Mouse (Mus musculus): ENCODE measurements around the gene Arfgap2.
"Not testable (repeated sequence)": the region's sequence is repeated elsewhere in the genome, so short reads cannot be mapped to it uniquely, and the experiment has no call there.

The Arfgap2 gene

DNA sequence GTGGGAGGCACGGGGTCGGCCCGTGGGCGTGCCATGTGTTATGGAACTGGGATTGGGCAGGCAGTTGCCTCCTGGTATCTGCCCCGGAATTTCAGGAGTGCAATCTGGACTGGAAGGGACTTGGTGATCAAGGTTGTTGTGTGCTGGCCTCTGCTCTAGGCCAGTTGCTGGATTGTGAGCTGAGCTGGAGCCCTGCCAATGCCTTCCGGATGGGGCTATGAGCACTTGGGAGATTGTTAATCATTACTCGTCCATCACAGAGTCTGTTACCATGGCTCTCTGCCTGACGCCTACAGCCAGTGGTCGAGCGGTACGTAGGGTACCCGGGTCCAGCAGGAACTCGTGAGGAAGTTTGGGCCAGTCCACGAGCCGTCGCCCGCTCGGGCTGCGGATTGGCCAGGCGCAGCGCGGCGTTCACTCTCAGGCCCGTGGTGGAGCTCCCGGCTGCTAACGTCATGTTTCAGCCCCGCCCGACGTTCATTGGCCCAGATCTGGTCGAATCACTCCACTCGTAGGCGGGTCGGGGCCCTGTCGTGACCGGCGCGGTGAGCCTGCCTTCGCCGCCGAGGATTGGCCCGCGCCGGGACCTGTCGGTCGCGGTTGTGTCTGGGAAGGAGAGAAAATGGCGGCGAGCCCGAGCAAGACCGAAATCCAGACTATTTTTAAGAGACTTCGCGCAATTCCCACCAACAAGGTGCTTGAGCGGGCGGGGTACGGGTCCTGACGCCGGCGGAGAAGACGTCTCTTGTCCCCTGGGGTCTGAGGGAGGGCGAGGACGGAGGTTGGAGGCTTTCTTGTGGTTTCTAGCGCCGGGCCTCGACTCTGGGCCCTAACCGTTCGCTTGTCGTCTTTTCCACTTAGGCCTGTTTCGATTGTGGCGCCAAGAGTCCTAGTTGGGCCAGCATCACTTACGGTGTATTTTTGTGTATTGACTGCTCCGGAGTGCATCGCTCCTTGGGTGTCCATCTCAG is at the start of gene Arfgap2:
Gene Arfgap2 (plus strand): TSS at position 264 of the 971 bp plus-strand sequence.
- peak; percentile 97 for DNase-seq (ENCODE audit: low read depth, low spot score)

DNA sequence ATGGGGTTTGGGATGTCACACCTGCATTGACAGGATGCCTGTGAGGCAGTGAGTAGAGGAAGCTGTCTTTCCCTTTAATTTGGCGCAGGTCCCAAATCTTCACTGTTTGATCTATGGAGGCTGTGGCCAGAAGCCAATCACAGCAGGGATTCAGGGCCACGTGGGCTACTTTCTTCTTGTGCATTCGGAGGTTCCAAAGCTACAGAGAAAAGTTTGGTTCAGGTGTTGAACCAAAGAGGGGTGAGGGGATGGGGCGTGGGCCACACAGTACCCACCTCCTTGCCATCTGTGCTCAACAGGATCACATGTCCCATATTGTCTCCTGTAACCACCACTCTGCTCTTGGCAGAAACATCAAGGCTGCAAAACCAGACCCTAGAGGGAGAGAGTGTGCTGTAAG is 47.7 kb upstream of the Arfgap2 start:
- DNase-seq (ENCODE audit: low read depth, low spot score), result no peak

DNA sequence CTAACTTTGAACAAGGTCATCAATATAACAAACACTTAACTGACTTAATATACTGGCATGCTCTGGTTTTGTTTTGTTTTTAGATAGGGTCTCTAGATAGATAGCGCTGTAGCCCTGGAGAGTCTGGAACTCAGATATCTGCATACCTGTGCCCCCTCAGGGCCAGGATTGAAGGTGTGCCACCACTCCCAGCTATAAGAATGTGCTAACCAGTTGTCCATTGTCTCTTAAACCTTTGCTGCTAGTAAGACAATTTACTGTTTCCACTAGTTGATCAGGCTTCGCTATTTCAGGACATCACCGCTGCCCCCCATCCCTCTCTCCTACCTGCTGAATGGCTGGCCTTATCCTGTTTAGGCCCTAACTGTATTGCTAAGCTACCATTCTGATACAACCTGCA is 44.3 kb upstream of the Arfgap2 start:
- no peak for DNase-seq (ENCODE audit: low read depth, low spot score)

DNA sequence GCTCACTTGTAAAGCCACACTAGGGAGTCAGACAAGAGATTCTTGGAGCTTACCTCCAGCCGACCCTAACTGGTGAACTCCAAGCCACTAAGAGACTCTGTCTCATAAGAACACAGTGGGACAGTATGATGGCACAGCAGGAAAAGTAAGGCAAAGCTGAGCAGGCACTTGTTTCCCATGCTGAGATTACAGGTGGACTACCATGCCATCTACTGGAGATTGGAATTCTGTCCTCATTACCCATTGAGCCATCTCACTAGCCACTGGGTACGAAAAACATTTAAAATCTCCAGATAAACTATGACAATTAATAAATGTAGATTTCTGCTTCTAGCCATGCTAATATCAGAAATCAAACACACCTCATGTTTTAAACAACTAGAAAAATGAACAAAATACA is 41.2 kb upstream of the Arfgap2 start:
- DNase-seq (ENCODE audit: low read depth, low spot score), result no peak

DNA sequence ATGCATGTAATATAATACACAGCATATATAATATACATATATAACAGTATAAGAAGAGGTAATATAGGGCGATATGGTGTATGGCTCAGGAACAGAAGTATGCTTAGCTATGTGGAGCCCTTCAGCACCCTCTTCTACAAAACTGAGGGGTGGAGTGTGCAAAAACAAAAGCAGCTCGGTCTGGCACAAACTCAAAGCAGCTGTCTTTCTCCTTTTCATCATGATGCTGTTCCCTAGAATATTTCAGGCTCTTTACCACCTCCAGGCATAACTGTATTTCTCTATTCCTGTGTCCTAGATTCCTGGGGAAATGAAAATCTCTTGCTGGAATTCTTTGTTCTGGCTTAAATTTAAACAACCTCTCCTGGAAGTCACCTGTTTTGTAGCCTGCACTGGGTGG is 35.0 kb upstream of the Arfgap2 start:
- no peak for DNase-seq (ENCODE audit: low read depth, low spot score)

DNA sequence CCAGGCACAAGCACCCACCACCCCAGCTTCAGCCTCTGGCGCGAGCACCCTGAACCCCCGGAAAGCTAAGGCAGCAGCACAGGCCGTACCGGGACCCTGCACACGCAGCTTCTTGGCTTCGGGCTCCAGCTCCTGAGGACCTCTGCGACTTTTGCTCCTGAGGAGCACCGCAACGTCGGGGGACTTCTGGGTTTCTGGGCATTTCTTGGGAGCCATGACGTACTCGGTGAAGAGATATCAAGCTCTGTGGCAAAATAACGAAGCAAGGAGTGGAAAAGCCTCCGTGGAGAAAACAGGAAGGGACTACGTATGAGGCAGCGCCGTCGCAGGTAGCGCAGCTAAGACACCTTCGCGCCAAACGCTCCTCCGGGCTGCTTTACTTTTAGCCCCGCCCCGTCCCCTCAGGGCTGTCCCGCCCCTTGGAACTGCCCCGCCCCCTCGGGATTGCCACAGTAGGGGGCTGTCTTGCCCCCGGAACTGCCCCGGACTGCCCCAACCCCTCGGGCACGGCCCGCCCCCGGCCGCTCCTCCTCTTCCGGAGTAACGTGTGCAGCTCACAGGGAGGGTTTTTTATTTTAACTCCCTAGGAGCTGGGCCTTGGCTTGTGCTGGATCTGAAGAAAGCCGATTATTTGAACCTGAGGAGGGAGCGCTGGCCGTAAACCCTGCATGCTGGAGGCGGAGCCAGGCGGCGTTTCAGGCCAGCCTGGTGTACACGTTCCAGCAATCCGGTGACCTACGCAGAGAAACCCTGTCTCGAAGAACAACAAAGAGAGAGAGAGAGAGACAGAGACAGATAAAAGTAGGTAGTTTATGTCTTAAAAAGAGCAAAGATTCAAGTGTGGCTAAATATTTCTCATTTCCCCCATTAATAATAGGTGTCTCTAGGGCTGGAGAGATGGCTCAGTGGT is 27.9 kb upstream of the Arfgap2 start, which contains the start of gene Ddb2:
Gene Ddb2 (minus strand): TSS at position 382 of the 910 bp plus-strand sequence.
- peak; percentile 91 for DNase-seq (ENCODE audit: low read depth, low spot score)

DNA sequence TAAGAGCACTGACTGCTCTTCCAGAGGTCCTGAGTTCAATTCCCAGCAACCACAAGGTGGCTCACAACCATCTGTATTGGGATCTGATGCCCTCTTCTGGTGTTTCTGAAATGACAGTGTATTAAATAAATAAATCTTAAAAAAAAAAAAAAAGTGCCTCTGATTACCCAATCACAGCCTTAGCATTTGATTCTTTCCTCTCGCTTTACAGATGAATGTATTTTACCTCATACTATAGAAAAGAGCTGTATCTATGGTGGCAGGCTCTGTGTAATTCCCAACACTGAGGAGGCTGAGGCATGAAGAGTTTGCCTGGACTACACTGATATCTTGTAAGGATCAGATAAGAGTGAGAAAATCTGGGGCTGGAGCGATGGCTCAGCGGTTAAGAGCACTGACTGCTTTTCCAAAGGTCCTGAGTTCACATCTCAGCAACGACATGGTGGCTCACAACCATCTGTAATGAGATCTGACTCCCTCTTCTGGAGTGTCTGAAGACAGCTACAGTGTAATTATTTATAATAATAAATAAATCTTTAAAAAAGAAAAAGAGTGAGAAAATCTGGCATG is 27.2 kb upstream of the Arfgap2 start:
- not testable (repeated sequence) for DNase-seq (ENCODE audit: low read depth, low spot score)

DNA sequence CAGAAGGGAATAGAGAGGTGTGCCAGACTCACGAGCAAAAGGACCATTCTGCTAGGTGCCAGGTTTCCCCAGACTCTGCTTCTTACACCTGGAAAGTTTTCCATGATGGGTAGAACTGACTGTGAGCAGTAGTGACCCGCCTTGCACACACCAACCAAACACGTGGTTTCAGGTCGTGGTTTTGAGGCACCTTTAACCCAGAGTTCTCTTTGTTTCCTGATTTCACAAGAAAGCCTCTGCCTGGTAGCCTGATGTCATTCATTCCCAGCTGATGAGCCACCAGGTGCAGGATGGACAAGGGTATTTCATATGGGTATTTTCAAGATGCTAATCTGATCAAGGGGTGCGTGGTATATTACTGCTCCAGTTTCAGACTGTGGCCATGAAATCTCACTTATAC is 22.2 kb upstream of the Arfgap2 start:
- no peak for DNase-seq (ENCODE audit: low read depth, low spot score)

DNA sequence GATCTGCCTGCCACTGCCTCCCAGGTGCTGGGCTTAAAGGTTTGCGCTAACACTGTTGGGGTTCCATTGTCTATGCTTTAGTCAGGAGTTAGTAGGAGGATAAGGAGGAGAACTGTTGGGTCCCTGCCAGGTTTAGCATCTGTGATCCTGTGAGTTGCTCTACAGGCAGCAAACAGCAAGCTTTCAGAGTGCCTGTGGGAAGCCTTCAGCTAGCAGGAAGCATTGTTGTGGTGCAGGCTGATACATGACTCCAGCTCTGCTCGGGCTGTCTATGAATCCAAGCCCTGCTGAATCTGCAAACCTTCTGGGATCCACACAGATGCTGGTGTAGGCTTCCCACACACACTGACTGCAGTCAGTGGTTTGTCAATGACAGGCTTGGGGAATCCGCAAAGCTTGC is 21.4 kb upstream of the Arfgap2 start:
- DNase-seq (ENCODE audit: low read depth, low spot score), result no peak

DNA sequence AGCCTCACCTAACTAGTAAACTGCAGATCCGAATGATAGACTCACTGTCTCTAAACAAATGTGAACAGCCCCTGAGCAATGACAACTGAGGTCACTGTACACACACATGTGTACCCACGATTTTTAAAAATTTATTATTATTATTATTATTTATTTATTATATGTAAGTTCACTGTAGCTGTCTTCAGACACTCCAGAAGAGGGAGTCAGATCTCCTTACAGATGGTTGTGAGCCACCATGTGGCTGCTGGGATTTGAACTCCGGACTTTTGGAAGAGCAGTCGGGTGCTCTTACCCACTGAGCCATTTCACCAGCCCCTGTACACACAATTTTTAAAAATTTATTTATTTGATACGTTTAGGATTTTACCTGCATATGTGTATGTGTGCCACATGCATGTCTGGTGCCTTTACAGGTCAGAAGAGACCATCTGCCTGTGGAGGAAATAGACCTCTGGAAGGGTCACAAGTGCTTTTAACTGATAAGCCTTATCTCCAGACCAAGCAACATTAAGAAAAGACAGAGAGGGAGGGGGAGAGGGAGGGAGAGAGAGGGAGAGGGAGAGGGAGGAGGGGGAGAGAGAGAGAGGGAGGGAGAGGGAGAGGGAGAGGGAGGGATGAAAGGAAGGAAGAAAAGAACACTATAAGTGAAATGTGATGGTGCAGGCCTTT is 20.1 kb upstream of the Arfgap2 start:
- DNase-seq (ENCODE audit: low read depth, low spot score), result no peak

DNA sequence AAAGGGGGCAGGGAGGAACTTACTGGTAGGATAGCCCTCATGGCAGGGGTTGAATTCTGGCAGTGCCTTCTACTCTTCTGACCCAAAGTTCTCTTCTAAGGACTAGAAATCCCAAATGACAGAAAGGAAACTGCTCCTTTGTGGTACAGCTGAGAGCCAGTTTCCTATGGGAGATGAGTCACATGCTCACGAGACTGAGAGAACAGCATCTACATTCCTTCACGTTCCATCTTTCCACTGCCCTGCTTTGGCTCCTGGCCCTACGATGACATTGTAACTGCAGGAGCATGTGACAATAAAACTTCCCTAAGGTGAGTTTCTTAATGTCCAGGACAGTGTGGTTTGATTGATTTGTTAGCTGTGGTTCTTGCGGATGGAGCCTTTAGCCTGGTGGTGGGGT is 16.4 kb upstream of the Arfgap2 start:
- DNase-seq (ENCODE audit: low read depth, low spot score), result no peak

DNA sequence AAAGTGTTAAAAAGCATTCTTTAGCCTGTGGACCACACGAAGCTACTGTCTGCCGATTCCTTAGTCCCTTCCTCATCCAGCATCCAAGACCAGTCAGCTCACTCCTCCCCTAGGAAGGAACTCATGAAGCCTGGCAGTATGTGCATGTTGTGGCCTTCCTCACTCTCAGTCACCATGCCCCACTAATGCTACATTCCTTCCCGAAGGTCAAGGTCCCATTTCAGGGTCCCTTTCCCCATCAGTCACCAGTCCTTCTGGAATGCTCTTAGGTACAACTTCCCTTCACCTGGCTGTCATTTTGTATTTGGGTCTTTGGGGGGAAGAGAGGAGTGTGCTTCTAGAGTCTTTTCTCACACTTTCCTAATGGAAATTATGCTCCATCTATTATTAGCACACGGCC is 12.8 kb upstream of the Arfgap2 start:
- no peak for DNase-seq (ENCODE audit: low read depth, low spot score)

DNA sequence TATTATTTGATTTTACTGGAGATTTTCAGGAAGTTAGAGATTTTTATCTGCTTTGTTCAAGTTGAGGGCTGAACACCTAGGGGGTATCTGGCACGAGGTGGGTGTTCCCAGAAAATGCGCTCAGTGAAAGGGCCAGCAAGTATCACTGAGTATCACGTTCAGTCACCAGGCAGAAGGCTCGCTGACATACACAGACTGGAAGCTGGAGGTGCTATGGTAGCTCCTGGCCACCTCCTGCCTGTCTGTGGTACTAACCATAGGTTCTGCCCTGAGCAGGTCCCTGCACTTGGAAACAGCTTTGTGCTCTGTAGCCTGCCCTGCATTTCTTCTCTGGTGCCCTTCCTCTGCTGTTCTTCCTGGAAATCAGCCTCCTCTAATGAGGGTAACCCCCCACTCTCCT is 12.3 kb upstream of the Arfgap2 start:
- no peak for DNase-seq (ENCODE audit: low read depth, low spot score)

DNA sequence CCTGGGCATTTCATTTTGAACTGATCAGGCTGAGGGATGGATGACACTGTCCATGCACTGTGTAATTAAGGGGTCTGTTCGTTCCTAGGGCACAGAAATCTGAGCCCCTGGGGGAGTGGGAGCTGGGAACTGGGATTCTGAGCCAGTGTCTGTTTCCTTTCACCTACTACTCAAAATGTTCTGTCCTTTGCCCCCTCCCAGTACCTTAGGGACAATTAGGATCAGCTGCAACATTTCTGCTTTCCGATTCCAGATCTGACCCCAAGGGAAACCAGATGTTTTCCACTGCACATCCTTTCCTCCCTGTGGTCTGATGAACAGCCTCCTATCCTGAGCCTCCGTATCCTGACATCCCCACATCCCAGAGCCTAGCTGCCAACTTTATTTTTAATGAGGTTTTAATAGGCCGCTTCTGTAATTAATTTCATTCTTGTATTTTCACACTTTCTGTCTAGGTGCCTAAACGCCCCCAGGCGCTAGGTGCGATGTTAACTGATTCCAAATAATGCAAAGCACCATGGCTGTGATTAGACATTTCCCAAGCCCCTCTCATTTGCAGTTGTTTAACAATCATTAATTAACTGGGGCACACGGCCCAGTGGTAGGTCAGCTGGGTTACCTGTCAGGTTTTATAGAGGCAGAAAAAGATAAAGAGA is 9.9 kb upstream of the Arfgap2 start:
- DNase-seq (ENCODE audit: low read depth, low spot score), result no peak

DNA sequence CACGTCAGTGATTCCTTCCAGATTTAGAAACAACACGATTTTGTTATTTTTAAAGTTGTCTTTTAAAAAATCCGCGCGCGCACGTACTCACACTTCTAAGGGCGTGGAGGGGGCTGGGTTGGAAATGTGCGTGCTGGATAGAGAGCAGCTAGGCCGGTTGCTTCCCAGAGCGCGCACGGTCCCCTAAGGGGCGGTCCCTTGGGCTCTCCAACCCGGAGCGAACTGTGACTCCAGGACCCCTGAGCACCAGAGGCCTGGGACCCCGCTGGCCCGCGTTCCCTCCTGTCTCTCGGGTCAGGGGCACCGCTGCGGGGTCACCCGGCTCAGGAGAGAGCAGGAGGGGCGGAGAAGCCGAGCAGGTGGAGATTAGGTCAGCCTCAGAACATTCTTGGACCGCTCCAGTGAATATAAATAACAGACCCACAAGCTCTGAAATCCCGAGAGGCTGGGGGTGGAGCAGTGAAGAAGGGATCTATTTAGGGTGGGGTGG is 9.1 kb upstream of the Arfgap2 start, which contains the start of gene Pacsin3:
Gene Pacsin3 (plus strand): TSS at position 294 of the 490 bp plus-strand sequence.
- no peak for DNase-seq (ENCODE audit: low read depth, low spot score)

DNA sequence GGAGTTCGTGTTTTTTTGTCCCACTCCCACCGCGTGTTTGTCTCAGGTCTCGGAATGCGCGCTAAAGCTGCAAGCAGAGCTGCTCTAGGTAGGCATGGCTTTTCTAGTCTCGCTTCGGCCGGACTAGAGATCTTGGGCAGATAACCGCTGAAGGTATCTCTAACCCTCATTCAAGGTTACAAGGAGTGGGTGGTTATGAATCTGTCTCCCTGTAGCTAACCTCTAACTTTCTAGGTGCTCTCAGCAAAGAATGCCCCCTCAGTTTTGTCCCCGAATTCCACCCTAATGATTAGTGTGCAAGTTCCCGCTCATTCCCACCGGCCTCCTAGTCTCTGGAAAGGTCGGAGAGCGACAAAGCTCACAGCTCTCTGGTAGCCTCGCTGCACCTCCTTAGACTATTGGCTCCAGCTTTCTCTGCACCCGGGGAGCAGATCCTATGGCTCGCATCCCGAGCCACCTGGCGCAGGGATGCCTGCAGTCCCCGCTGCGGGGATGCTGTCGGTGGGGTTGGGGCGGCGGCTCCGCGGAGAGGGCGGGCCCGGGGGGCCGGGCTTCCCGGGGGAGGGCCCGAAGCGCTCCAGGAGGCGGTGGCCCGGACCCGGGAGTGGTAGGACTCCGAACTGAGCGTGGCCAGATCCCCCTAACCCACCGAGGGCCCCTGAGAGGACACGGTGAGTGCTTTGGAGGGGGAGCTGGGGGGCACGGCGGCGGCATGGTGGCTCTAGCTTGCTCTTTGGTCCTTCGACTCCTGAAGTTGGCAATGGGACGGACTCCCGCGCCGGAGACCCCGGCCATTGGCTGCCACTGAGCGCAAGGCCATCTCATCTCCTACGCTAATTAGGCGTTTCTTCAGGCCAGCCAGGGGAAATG is 8.3 kb upstream of the Arfgap2 start:
- DNase-seq (ENCODE audit: low read depth, low spot score), result no peak

DNA sequence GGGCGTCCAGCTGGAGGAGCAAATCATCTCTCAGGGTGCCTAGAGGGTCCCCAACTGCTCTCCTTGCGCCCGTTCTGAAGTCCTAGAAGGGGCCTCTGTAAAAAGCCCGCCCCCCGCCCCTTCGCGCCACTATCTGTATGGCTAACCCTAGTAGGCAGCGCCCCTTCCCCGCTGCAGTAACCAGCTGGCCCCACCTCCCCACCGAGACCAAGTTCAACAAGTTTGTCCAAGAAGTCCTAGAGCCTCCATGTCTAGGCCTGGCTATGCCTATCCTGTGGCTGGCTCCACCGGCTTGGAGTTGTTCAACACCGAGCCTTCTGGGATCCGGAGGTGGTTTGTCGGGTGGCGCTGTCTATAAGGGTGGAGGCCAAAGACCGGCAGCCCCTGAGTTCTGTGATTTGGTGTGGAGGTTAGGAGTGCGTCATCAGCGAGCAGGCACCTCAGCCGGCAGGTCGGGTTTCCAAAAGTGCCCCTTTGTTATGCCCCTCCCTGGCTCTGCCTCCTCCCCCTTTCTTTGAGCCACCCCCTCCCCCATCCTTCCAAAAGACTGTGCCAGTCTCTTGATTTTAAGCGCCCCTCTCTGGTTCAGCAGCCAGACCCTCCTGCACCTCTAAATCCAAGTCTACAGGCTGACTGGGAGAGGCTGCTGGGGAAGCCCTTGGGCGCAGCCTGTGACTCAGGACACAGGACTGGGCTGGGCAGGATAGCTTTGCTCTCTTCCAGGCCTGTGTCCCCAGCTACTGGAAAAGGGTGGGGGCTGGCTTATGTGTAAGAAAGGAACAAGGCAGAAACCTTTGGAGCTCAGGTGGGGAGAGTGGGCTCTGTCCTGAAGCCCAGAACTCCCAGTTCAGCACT is 7.4 kb upstream of the Arfgap2 start:
- no peak for DNase-seq (ENCODE audit: low read depth, low spot score)

DNA sequence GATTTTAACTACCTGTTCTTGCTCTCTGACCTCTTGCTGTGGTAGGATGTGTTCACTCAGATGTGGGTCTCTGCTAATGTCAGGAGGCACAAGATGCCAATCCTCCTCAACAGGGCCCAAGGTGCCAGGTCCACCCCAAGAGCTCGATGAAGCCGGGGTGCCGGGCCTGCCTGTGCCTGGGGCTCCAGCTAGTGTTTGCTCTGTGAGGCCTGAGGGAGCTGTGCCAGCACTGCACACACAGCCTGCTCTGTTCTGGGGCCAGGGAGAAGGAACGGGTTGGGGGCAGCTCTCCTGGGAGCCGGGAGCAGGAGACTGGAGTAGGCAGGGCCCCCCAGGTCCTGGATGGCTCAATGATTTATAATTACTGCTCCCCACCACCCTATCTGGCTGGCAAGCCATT is 6.7 kb upstream of the Arfgap2 start:
- no peak for DNase-seq (ENCODE audit: low read depth, low spot score)

DNA sequence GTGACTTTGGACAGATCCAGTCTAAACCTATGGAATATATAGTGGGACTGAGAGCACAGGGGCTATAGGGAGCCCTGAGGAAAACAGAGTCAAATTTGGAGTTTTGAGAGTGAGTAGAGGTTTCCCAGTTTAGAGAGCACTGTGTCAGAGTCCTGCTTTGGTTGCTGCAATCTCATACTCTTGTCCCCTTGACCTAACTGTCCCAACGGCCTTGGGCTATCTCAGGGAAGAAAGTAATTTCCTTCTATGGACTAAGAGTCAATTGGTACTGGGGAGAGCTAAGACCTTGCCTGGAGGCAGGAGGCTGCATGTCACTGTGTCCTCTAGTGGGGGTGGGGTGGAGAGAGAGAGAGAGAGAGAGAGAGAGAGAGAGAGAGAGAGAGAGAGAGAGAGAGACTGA is 5.9 kb upstream of the Arfgap2 start:
- DNase-seq (ENCODE audit: low read depth, low spot score), result no peak

Data from brain, embryonic 18.5 days (tissue).